Mouse (Mus musculus): ENCODE measurements around the gene Apba1. TPM values are rescaled to one million over a fixed set of nuclear protein-coding genes. Genes with fewer than 3 reads are reported as not detected.
A peak's percentile ranks its signal among the peaks of the same experiment; 100 is the strongest.

Apba1 gene
- polyA plus RNA-seq, 1 experiment, result 80.4 TPM

- WGBS, result 91% methylated on average over 4 of the region's 4 CpGs
- no peak overlapping the region for H3K27ac ChIP-seq (ENCODE audit: insufficient read depth, low read length)
Measured at GRCm38 (mm10) chr19:23823533-23823932, 64.8 kb downstream of the Apba1 start.

GRCm38 (mm10) chr19:23826251-23826650 is 67.6 kb downstream of the Apba1 start:
- H3K4me3 ChIP-seq (replicated peaks; ENCODE audit: insufficient read depth, low read depth, low read length), result no peak overlapping the region
- 89% methylated on average over 8 of the region's 8 CpGs for WGBS

More at GRCm38 (mm10) chr19:23823533-23823932, 64.8 kb downstream of the Apba1 start:
- no peak for DNase-seq
- TF ChIP-seq POLR2A (IDR thresholded peaks at IDR 0.05; ENCODE audit: borderline replicate concordance, insufficient read depth, low read length) (no peak), CTCF (IDR thresholded peaks at IDR 0.05; ENCODE audit: borderline replicate concordance, insufficient read depth, low read depth, low read length) (no peak)
- Histone ChIP-seq H3K4me3 (replicated peaks; ENCODE audit: insufficient read depth, low read depth, low read length) (no peak overlapping the region), H3K4me1 (ENCODE audit: control insufficient read depth, insufficient read depth, low read length) (no peaks in the 10 kb centered on the region), H3K27me3 (ENCODE audit: control insufficient read depth, insufficient read depth, low read length) (no peaks in the 10 kb centered on the region)

GRCm38 (mm10) chr19:23830761-23831160 is 72.1 kb downstream of the Apba1 start:
- DNase-seq, result no peak

More at GRCm38 (mm10) chr19:23826251-23826650, 67.6 kb downstream of the Apba1 start:
- DNase-seq, result no peak
- no peak for TF ChIP-seq POLR2A (IDR thresholded peaks at IDR 0.05; ENCODE audit: borderline replicate concordance, insufficient read depth, low read length)
- TF ChIP-seq CTCF (IDR thresholded peaks at IDR 0.05; ENCODE audit: borderline replicate concordance, insufficient read depth, low read depth, low read length), result no peak
- no peak overlapping the region for H3K27ac ChIP-seq (ENCODE audit: insufficient read depth, low read length)
- H3K4me1 ChIP-seq (ENCODE audit: control insufficient read depth, insufficient read depth, low read length), result peaks cover 3% of the 10 kb centered on the region; the same call in 1 of the 2 replicates
- H3K27me3 ChIP-seq (ENCODE audit: control insufficient read depth, insufficient read depth, low read length), result no peaks in the 10 kb centered on the region

GRCm38 (mm10) chr19:23833685-23834682 is 75.3 kb downstream of the Apba1 start:
- Histone ChIP-seq H3K4me3 (replicated peaks; ENCODE audit: insufficient read depth, low read depth, low read length) (no peak overlapping the region), H3K27me3 (ENCODE audit: control insufficient read depth, insufficient read depth, low read length) (no peaks in the 10 kb centered on the region), H3K27ac (ENCODE audit: insufficient read depth, low read length) (peak overlapping the region; percentile 0; the same call in 1 of the 2 replicates), H3K4me1 (ENCODE audit: control insufficient read depth, insufficient read depth, low read length) (peaks cover 21% of the 10 kb centered on the region; the same call in 1 of the 2 replicates)
- TF ChIP-seq POLR2A (IDR thresholded peaks at IDR 0.05; ENCODE audit: borderline replicate concordance, insufficient read depth, low read length) (no peak), CTCF (IDR thresholded peaks at IDR 0.05; ENCODE audit: borderline replicate concordance, insufficient read depth, low read depth, low read length) (no peak)
- DNase-seq, result peak; percentile 77 to 87
- WGBS, result 22% methylated on average over 14 of the region's 14 CpGs

More at GRCm38 (mm10) chr19:23830761-23831160, 72.1 kb downstream of the Apba1 start:
- Histone ChIP-seq H3K4me1 (ENCODE audit: control insufficient read depth, insufficient read depth, low read length) (peaks cover 19% of the 10 kb centered on the region; the same call in 1 of the 2 replicates), H3K27ac (ENCODE audit: insufficient read depth, low read length) (no peak overlapping the region), H3K4me3 (replicated peaks; ENCODE audit: insufficient read depth, low read depth, low read length) (no peak overlapping the region), H3K27me3 (ENCODE audit: control insufficient read depth, insufficient read depth, low read length) (no peaks in the 10 kb centered on the region)
- TF ChIP-seq CTCF (IDR thresholded peaks at IDR 0.05; ENCODE audit: borderline replicate concordance, insufficient read depth, low read depth, low read length) (no peak), POLR2A (IDR thresholded peaks at IDR 0.05; ENCODE audit: borderline replicate concordance, insufficient read depth, low read length) (no peak)
- 49% methylated on average over 7 of the region's 7 CpGs for WGBS

- WGBS, result 23% methylated on average over 3 of the region's 3 CpGs
- TF ChIP-seq CTCF (IDR thresholded peaks at IDR 0.05; ENCODE audit: borderline replicate concordance, insufficient read depth, low read depth, low read length) (no peak), POLR2A (IDR thresholded peaks at IDR 0.05; ENCODE audit: borderline replicate concordance, insufficient read depth, low read length) (no peak)
- Histone ChIP-seq H3K4me3 (replicated peaks; ENCODE audit: insufficient read depth, low read depth, low read length) (no peak overlapping the region), H3K27me3 (ENCODE audit: control insufficient read depth, insufficient read depth, low read length) (no peaks in the 10 kb centered on the region), H3K27ac (ENCODE audit: insufficient read depth, low read length) (peak overlapping the region; percentile 65; the same call in 1 of the 2 replicates), H3K4me1 (ENCODE audit: control insufficient read depth, insufficient read depth, low read length) (peaks cover 21% of the 10 kb centered on the region; the same call in 1 of the 2 replicates)
- no peak for DNase-seq
Measured at GRCm38 (mm10) chr19:23834721-23835120, 76.0 kb downstream of the Apba1 start.

GRCm38 (mm10) chr19:23855832-23856231 is 97.1 kb downstream of the Apba1 start:
- 79% methylated on average over 7 of the region's 7 CpGs for WGBS
- TF ChIP-seq POLR2A (IDR thresholded peaks at IDR 0.05; ENCODE audit: borderline replicate concordance, insufficient read depth, low read length) (no peak), CTCF (IDR thresholded peaks at IDR 0.05; ENCODE audit: borderline replicate concordance, insufficient read depth, low read depth, low read length) (no peak)
- 0 out of 2 replicates have a peak, but pooled peaks cover 3% of the 10 kb centered on the region for H3K4me1 ChIP-seq (ENCODE audit: control insufficient read depth, insufficient read depth, low read length)
- no peak overlapping the region for H3K27ac ChIP-seq (ENCODE audit: insufficient read depth, low read length)
- no peaks in the 10 kb centered on the region for H3K27me3 ChIP-seq (ENCODE audit: control insufficient read depth, insufficient read depth, low read length)
- DNase-seq, result no peak
- no peak overlapping the region for H3K4me3 ChIP-seq (replicated peaks; ENCODE audit: insufficient read depth, low read depth, low read length)

- no peak for TF ChIP-seq CTCF (IDR thresholded peaks at IDR 0.05; ENCODE audit: borderline replicate concordance, insufficient read depth, low read depth, low read length)
- no peak for TF ChIP-seq POLR2A (IDR thresholded peaks at IDR 0.05; ENCODE audit: borderline replicate concordance, insufficient read depth, low read length)
- H3K27me3 ChIP-seq (ENCODE audit: control insufficient read depth, insufficient read depth, low read length), result no peaks in the 10 kb centered on the region
- peaks cover 5% of the 10 kb centered on the region for H3K4me1 ChIP-seq (ENCODE audit: control insufficient read depth, insufficient read depth, low read length)
- no peak overlapping the region for H3K4me3 ChIP-seq (replicated peaks; ENCODE audit: insufficient read depth, low read depth, low read length)
- 99% methylated on average over 4 of the region's 4 CpGs for WGBS
- no peak overlapping the region for H3K27ac ChIP-seq (ENCODE audit: insufficient read depth, low read length)
- no peak for DNase-seq
Measured at GRCm38 (mm10) chr19:23858091-23858490, 99.4 kb downstream of the Apba1 start.

Data from cerebellum, adult 2 months (tissue).